Mouse (Mus musculus): ENCODE results near the gene Acot8. TPM values are rescaled to one million over a fixed set of nuclear protein-coding genes. Genes with fewer than 3 reads are reported as not detected.

Acot8 gene
- polyA plus RNA-seq, 1 experiment: 44.9 TPM

DNA sequence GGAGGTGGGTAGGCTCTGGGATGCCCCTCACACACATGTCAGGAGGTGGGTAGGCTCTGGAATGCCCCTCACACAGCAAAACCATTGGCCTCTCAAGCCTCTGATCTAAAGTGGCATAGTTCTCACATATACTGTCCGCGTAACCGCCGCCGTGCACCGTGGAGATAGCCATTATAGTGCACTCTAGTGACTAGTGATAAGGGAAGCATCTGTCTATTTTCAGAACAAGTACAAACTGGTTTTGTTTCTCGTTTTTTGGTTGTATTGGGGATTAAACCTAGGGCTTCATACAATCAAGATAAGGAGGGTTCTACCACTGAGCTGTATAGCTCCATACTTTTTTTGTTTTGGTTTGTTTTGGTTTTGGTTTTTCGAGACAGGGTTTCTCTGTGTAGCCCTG, 11.1 kb upstream of the Acot8 start:
- Histone ChIP-seq H3K27me3 (ENCODE audit: control insufficient read depth, insufficient read depth, low read length) (no peaks in the 10 kb centered on the region), H3K27ac (ENCODE audit: insufficient read depth, low read length) (no peak overlapping the region), H3K36me3 (ENCODE audit: control insufficient read depth, insufficient read depth, low read length) (0 out of 2 replicates have a peak, but pooled peaks cover 3% of the 10 kb centered on the region), H3K4me1 (ENCODE audit: control insufficient read depth, insufficient read depth, insufficient read length) (no peaks in the 10 kb centered on the region), H3K4me3 (ENCODE audit: extremely low read depth, insufficient read depth, insufficient read length) (no peak overlapping the region)
- WGBS: 92% methylated on average over 8 of the region's 8 CpGs
- no peak for TF ChIP-seq CTCF (IDR thresholded peaks at IDR 0.05; ENCODE audit: extremely low read depth, insufficient read depth, insufficient read length, insufficient replicate concordance)
- TF ChIP-seq POLR2A (IDR thresholded peaks at IDR 0.05; ENCODE audit: low read depth, low read length): no peak
- DNase-seq (ENCODE audit: low read depth in 1 of 2, low spot score in 2 of 2): no peak

DNA sequence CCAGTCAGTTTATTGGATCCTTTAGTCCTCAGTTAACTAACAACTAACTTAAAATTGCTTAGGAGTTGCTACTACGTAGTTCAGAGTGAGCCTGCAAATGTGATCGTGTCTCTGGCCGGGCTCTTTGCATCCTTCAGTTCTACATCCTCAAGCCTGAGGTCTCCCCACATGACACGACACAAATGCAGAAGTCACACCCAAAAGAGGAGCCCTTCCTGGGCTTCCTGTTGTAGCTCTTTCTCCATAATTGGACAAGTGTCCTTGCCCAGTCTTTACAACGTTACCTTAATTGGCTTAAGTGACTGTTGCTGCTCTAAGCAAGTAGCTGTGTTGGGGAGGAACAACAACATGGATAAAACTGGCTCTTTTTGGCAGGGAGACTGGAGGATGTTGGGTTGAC, 10.7 kb upstream of the Acot8 start:
- no peak for DNase-seq (ENCODE audit: low read depth in 1 of 2, low spot score in 2 of 2)
- no peak overlapping the region for H3K27ac ChIP-seq (ENCODE audit: insufficient read depth, low read length)
- WGBS: 63% methylated on average over 5 of the region's 5 CpGs
- H3K27me3 ChIP-seq (ENCODE audit: control insufficient read depth, insufficient read depth, low read length): no peaks in the 10 kb centered on the region
- H3K36me3 ChIP-seq (ENCODE audit: control insufficient read depth, insufficient read depth, low read length): 0 out of 2 replicates have a peak, but pooled peaks cover 2% of the 10 kb centered on the region
- H3K4me1 ChIP-seq (ENCODE audit: control insufficient read depth, insufficient read depth, insufficient read length): no peaks in the 10 kb centered on the region
- no peak overlapping the region for H3K4me3 ChIP-seq (ENCODE audit: extremely low read depth, insufficient read depth, insufficient read length)
- TF ChIP-seq POLR2A (IDR thresholded peaks at IDR 0.05; ENCODE audit: low read depth, low read length) (no peak), CTCF (IDR thresholded peaks at IDR 0.05; ENCODE audit: extremely low read depth, insufficient read depth, insufficient read length, insufficient replicate concordance) (no peak)

DNA sequence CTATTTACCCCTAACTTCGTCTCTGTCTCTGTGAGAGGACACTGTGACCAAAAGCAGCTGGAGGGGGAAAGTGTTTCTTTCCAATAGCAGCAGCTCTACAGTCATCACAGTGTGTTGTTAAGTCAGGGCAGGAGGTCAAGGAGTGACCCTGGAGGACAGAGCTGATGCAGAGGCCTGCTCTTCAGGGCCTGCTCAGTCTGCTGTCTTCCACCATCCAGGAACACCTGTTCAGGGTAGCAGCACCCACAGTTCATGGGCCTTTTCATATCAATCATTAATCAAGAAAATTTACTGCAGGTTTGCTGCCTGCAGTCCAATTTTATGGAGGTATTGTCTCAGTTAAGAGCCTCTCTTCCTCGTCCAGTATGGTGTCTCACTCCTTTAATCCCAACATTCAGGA, 8.9 kb upstream of the Acot8 start:
- TF ChIP-seq POLR2A (IDR thresholded peaks at IDR 0.05; ENCODE audit: low read depth, low read length) (no peak), CTCF (IDR thresholded peaks at IDR 0.05; ENCODE audit: extremely low read depth, insufficient read depth, insufficient read length, insufficient replicate concordance) (no peak)
- DNase-seq (ENCODE audit: low read depth in 1 of 2, low spot score in 2 of 2): no peak
- 84% methylated on average over 2 of the region's 2 CpGs for WGBS
- Histone ChIP-seq H3K27ac (ENCODE audit: insufficient read depth, low read length) (no peak overlapping the region), H3K27me3 (ENCODE audit: control insufficient read depth, insufficient read depth, low read length) (no peaks in the 10 kb centered on the region), H3K4me3 (ENCODE audit: extremely low read depth, insufficient read depth, insufficient read length) (no peak overlapping the region), H3K36me3 (ENCODE audit: control insufficient read depth, insufficient read depth, low read length) (0 out of 2 replicates have a peak, but pooled peaks cover 1% of the 10 kb centered on the region), H3K4me1 (ENCODE audit: control insufficient read depth, insufficient read depth, insufficient read length) (no peaks in the 10 kb centered on the region)

DNA sequence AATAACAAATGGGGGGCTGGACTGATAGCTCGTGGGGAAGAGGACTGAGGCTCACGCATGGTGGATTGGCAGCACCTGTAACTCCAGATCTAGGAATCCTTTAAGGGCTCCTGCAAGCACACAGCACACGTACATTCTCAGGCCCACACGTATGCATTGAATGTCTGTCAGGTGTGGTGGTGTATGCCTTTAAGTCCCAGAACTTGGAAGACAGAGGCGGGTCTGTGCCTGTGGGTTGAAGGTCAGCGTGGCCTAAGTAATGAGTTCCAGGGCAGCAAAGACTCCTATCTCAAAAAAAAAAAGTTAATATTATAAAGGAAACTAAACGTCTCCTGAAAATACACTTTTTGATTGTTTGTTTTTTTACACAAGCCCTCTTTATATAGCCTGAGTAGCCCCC, 1.9 kb upstream of the Acot8 start:
- Histone ChIP-seq H3K4me1 (ENCODE audit: control insufficient read depth, insufficient read depth, insufficient read length) (peaks cover 8% of the 10 kb centered on the region; the same call in 1 of the 2 replicates), H3K4me3 (ENCODE audit: extremely low read depth, insufficient read depth, insufficient read length) (no peak overlapping the region), H3K36me3 (ENCODE audit: control insufficient read depth, insufficient read depth, low read length) (peaks cover 1% of the 10 kb centered on the region; the same call in 1 of the 2 replicates), H3K27me3 (ENCODE audit: control insufficient read depth, insufficient read depth, low read length) (no peaks in the 10 kb centered on the region), H3K27ac (ENCODE audit: insufficient read depth, low read length) (no peak overlapping the region)
- no peak for DNase-seq (ENCODE audit: low read depth in 1 of 2, low spot score in 2 of 2)
- no peak for TF ChIP-seq CTCF (IDR thresholded peaks at IDR 0.05; ENCODE audit: extremely low read depth, insufficient read depth, insufficient read length, insufficient replicate concordance)
- TF ChIP-seq POLR2A (IDR thresholded peaks at IDR 0.05; ENCODE audit: low read depth, low read length): no peak
- 93% methylated on average over 7 of the region's 7 CpGs for WGBS

DNA sequence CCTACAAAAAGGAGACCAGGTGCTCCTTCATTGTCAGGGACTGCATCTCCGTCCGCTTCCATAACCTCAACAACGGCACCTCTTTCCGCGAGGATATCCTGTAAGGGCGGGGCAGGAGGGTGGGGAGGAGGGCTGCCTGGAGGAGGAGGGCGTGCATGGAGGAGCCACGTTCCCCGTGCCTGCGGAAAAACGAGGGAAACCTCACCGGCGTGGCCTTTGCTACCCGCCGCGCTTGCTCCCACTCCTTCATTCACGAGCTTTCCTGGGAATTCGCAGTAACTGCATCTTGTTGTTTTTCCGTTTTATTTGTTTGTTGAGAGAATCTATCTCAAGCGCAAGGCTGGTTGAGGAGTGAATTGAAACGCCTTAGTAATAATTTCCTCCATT, 643 bp upstream of the Acot8 start:
- Histone ChIP-seq H3K27me3 (ENCODE audit: control insufficient read depth, insufficient read depth, low read length) (no peaks in the 10 kb centered on the region), H3K27ac (ENCODE audit: insufficient read depth, low read length) (peak overlapping the region; percentile 89), H3K4me3 (ENCODE audit: extremely low read depth, insufficient read depth, insufficient read length) (peak overlapping the region; percentile 73), H3K4me1 (ENCODE audit: control insufficient read depth, insufficient read depth, insufficient read length) (peaks cover 8% of the 10 kb centered on the region; the same call in 1 of the 2 replicates), H3K36me3 (ENCODE audit: control insufficient read depth, insufficient read depth, low read length) (peaks cover 3% of the 10 kb centered on the region)
- DNase-seq (ENCODE audit: low read depth in 1 of 2, low spot score in 2 of 2): no peak
- 2% methylated on average over 21 of the region's 21 CpGs for WGBS
- TF ChIP-seq POLR2A (IDR thresholded peaks at IDR 0.05; ENCODE audit: low read depth, low read length) (no peak), CTCF (IDR thresholded peaks at IDR 0.05; ENCODE audit: extremely low read depth, insufficient read depth, insufficient read length, insufficient replicate concordance) (no peak)

DNA sequence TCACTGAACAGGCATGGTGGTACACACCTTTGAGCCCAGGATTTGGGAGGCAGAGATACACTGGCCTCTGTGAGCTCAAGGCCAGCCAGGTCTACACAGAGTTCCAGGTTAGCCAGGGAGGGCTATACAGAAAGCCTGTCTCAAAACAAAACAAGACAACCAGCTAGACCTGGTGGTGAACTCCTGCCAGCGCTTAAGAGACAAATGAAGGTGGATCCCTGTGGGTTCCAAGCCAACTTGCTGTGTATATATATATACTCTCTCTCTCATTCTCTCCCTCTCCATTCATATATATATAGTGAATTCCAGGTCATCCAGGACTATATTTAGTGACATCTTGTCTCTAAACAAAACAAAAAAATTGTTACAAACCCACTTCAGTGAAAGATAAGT, 765 bp downstream of the Acot8 start:
- H3K27me3 ChIP-seq (ENCODE audit: control insufficient read depth, insufficient read depth, low read length): no peaks in the 10 kb centered on the region
- peaks cover 8% of the 10 kb centered on the region; the same call in 1 of the 2 replicates for H3K4me1 ChIP-seq (ENCODE audit: control insufficient read depth, insufficient read depth, insufficient read length)
- peaks cover 12% of the 10 kb centered on the region for H3K36me3 ChIP-seq (ENCODE audit: control insufficient read depth, insufficient read depth, low read length)
- peak overlapping the region; percentile 93 for H3K4me3 ChIP-seq (ENCODE audit: extremely low read depth, insufficient read depth, insufficient read length)
- no peak for DNase-seq (ENCODE audit: low read depth in 1 of 2, low spot score in 2 of 2)
- WGBS: 74% methylated on average over 1 of the region's 1 CpGs
- no peak overlapping the region for H3K27ac ChIP-seq (ENCODE audit: insufficient read depth, low read length)
- TF ChIP-seq CTCF (IDR thresholded peaks at IDR 0.05; ENCODE audit: extremely low read depth, insufficient read depth, insufficient read length, insufficient replicate concordance) (no peak), POLR2A (IDR thresholded peaks at IDR 0.05; ENCODE audit: low read depth, low read length) (no peak)

GRCm38 (mm10) chr2:164803201-164803920, 1.3 kb downstream of the Acot8 start:
- Histone ChIP-seq H3K36me3 (ENCODE audit: control insufficient read depth, insufficient read depth, low read length) (peaks cover 11% of the 10 kb centered on the region), H3K27ac (ENCODE audit: insufficient read depth, low read length) (no peak overlapping the region), H3K4me1 (ENCODE audit: control insufficient read depth, insufficient read depth, insufficient read length) (peaks cover 8% of the 10 kb centered on the region; the same call in 1 of the 2 replicates), H3K4me3 (ENCODE audit: extremely low read depth, insufficient read depth, insufficient read length) (no peak overlapping the region; the same call in 1 of the 2 replicates), H3K27me3 (ENCODE audit: control insufficient read depth, insufficient read depth, low read length) (no peaks in the 10 kb centered on the region)
- WGBS: 88% methylated on average over 16 of the region's 16 CpGs
- no peak for TF ChIP-seq CTCF (IDR thresholded peaks at IDR 0.05; ENCODE audit: extremely low read depth, insufficient read depth, insufficient read length, insufficient replicate concordance)
- no peak for TF ChIP-seq POLR2A (IDR thresholded peaks at IDR 0.05; ENCODE audit: low read depth, low read length)
- no peak for DNase-seq (ENCODE audit: low read depth in 1 of 2, low spot score in 2 of 2)

Data from spleen, adult 2 months (tissue).